Mouse (Mus musculus) megakaryocyte-erythroid progenitor cell, adult 5-6 weeks (primary cell): ENCODE measurements around the gene Ankrd34b. TPM values are rescaled to one million over a fixed set of nuclear protein-coding genes. Genes with fewer than 3 reads are reported as not detected.

Source experiments
- ATAC-seq: replicated peaks from 2 replicates; pipeline ENCODE4 v1.8.0; 2016; ENCODE audit warnings: mild to moderate bottlenecking, inconsistent platforms; ENCODE audit not compliant: severe bottlenecking, poor library complexity, low FRiP score, low TSS enrichment
- total RNA-seq, 2 experiments: library from RNA; stranded (forward) in 1 of 2; stranded (reverse) in 1 of 2; fragments of 200-1000, 215-1000 nt in 1 of 2; fragments of >200 nt in 1 of 2; fragmentation: Nextera tagmentation in 1 of 2; gene quantifications; 2 replicates each; pipeline ENCODE4 v1.2.3; 2014 to 2017

Ankrd34b gene
- total RNA-seq, 2 experiments from 2014 or later = not detected

DNA sequence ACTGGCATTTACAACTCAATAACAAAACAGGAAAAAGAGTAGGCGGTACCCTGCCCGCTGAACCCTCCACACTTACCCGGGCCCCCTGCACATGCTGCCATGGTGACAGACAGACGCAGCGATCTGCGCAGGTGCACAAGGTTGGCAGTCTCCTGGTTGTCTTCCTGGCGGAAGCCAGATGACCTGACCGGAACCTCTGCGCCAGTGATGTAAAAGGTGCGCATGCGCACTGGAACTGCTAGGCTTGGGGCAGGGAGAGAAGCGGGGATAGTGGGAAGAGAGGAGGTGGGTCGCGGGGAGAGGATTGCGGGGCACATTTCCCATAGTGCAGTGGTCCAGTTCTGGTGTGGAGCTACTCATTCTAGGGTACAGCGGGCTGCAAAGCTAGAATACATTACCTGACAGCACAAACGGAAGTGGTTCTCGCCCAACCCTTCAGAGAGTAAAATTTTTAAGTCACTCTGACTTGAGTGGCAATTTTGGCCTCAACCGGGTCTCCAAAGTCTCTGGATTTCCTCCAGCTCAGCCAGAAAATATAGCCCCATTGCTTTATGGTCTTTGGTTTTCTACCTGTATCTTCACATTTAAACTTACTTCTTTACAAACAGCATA, 58.3 kb downstream of the Ankrd34b start, which contains the start of gene Fam151b:
TSS of gene Fam151b (minus strand) at position 164 of the 612 bp plus-strand sequence.
- ATAC-seq = peak; percentile 100

DNA sequence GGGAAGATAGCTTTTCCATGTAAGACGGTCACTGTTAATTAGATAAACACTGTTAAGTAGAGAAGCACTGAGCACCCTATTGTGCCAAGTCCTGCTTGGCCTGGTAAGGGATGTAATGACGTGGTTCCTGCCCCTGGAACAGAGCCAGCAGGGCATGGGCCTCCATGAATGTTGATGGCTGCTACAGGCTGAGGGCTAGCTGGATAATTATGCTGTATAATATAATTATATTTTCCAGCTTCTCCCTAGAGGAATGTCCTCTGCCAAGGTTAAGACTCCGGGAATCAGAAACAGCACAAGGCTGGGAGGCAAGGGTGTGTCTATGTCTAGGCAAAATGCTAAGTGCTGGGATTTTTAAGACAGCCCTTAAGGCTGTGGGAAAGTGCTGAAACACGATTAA, 65.1 kb downstream of the Ankrd34b start:
- no peak for ATAC-seq

Other genes with a start within 250 kb of the Ankrd34b start
- not detected in 2 replicates for gene Gm20379, start 119.9 kb upstream of the Ankrd34b start, total RNA-seq (2014; fragmentation: Nextera tagmentation)
- not detected in 2 replicates for gene Gm20379, start 119.9 kb upstream of the Ankrd34b start, total RNA-seq (2017)
- 22.6 and 24.9 TPM in 2 replicates for gene Dhfr, start 71.2 kb upstream of the Ankrd34b start, total RNA-seq (2014; fragmentation: Nextera tagmentation)
- 25.5 and 30.3 TPM in 2 replicates for gene Dhfr, start 71.2 kb upstream of the Ankrd34b start, total RNA-seq (2017)
- 56.3 and 63.4 TPM in 2 replicates for gene Msh3, start 70.9 kb upstream of the Ankrd34b start, total RNA-seq (2014; fragmentation: Nextera tagmentation)
- gene Msh3, start 70.9 kb upstream of the Ankrd34b start, total RNA-seq (2017) = 57.2 and 59.9 TPM in 2 replicates
- gene Fam151b, start 58.1 kb downstream of the Ankrd34b start, total RNA-seq (2014; fragmentation: Nextera tagmentation) = 0.84 and 4.3 TPM in 2 replicates
- 1.4 and 11.3 TPM in 2 replicates for gene Fam151b, start 58.1 kb downstream of the Ankrd34b start, total RNA-seq (2017)
- 4.7 and 6.5 TPM in 2 replicates for gene Zfyve16, start 105.0 kb downstream of the Ankrd34b start, total RNA-seq (2014; fragmentation: Nextera tagmentation)
- gene Zfyve16, start 105.0 kb downstream of the Ankrd34b start, total RNA-seq (2017) = 4.0 and 5.9 TPM in 2 replicates
- not detected in 2 replicates for gene Spz1, start 150.3 kb downstream of the Ankrd34b start, total RNA-seq (2014; fragmentation: Nextera tagmentation)
- not detected in 2 replicates for gene Spz1, start 150.3 kb downstream of the Ankrd34b start, total RNA-seq (2017)
- gene Serinc5, start 185.2 kb downstream of the Ankrd34b start, total RNA-seq (2014; fragmentation: Nextera tagmentation) = 34.0 and 42.3 TPM in 2 replicates
- gene Serinc5, start 185.2 kb downstream of the Ankrd34b start, total RNA-seq (2017) = 23.5 and 23.7 TPM in 2 replicates